Mouse (Mus musculus) natural killer cell, adult 2 months (primary cell): Measurements from ENCODE around the gene Hist2h2ab.
"Not testable (repeated sequence)": the region's sequence is repeated elsewhere in the genome, so short reads cannot be mapped to it uniquely, and the experiment has no call there.

Experiments used
- DNase-seq, 2 experiments: peaks; one replicate each; pipeline ENCODE4 v3.0.0; 2022; ENCODE audit warnings: low spot score in 2 of 2

Gene Hist2h2ab

DNA sequence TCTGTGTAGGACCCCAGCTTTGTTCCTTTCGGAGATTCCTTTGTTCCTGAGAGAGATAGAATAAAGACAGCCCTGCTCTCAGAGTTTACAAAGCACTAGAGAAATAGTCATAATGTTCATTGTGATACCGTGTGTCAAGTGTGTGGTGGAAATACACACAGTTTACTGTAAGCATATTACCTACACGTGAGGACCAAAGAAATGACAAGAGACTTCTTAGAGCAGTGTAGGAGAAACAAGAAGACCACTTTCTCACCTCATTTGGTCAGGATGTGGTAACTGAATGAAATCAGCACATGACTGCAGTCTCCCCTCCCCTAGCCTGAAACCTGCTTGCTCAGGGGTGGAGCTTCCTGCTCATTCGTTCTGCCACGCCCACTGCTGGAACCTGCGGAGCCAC is 21.5 kb upstream of the Hist2h2ab start:
- DNase-seq = peak; percentile 71

GRCm38 (mm10) chr3:96198601-96199251 is 20.9 kb upstream of the Hist2h2ab start:
- not testable (repeated sequence) for DNase-seq

DNA sequence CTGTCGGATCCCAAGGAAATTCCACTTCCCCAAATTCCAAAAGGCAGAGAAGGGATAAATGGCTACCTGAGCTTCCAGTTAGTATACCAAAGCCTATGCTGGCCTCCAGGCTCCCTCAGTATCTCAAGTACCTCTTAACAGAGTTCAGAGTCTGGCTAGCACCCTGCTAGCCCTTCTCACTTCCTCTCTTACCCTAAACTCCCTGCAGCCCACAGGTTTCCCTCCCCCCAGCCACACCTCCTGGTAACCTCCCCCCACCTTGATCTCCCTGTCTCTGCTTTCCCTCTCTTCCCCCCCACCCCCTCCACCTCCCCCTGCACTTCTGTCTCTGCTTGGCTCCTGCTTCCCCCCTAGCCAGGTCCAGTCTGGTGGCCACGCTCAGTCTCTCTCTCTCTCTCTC is 19.9 kb upstream of the Hist2h2ab start:
- peak in 1 of 2 experiments; percentile 22 for DNase-seq

DNA sequence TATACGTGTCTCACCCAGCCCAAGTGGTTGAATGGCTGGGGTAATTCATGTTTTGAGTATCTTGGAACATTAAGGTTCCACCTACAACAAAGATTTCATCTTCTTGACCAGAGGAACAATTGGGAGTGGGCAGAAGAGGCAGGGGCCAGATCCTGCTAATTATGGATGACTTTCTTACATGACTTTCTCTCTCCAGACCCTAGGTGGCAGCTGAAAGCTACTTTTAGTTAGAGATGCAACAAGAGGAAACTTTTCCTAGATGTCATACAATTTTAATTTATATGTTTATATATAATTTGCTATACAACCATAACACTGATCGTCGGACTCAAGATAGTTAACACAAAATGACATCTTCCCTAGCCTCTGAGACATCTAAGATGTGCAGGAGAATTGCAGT is 11.8 kb upstream of the Hist2h2ab start:
- DNase-seq = no peak

- DNase-seq = no peak
Measured at GRCm38 (mm10) chr3:96209242-96209641, 10.4 kb upstream of the Hist2h2ab start.

DNA sequence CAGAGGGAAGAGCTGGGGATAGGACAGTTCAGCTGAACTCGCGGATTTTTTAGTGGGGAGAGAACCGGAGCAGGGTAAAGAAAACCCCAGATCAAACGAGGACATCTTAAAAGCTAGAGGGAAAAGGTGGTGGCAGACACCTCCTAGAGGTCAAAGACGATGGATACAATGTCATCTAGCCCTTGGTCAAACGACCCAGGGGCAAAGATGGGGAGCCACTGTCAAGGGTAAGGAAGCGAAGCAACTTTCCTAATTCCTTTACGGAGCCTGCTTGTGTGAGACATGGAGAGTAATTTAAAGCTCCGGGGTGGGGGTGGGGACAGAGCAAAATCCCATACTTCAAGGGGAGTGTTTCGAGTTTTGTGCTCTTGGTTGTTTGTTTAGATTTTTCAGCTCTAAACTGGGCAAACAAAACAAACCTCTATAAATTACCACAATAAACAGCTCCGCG is 449 bp upstream of the Hist2h2ab start:
- peak; percentile 54 to 60 for DNase-seq

DNA sequence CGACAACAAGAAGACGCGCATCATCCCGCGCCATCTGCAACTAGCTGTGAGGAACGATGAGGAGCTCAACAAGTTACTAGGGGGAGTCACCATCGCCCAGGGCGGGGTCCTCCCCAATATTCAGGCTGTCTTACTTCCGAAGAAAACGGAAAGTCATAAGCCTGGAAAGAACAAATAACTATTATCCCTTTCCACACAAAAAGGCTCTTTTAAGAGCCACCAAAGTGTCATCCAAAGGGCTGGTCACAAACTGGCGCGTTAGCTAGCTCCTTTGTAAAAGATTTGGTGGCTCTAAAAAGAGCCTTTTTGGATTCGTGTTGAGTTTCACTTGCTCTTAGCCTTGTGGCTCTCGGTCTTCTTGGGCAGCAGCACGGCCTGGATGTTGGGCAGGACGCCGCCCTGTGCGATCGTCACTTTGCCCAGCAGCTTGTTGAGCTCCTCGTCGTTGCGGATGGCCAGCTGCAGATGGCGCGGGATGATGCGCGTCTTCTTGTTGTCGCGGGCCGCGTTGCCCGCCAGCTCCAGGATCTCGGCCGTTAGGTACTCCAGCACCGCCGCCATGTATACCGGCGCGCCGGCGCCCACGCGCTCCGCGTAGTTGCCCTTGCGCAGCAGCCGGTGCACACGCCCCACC is 583 bp downstream of the Hist2h2ab start:
- DNase-seq = not testable (repeated sequence)

GRCm38 (mm10) chr3:96220765-96221639 is 1.3 kb downstream of the Hist2h2ab start, which contains the start of the genes Hist2h2ac and Hist2h2be:
Hist2h2ac (minus strand) TSS chr3:96220880.
Hist2h2be (plus strand) TSS chr3:96221119.
- DNase-seq = peak; percentile 84 to 88

GRCm38 (mm10) chr3:96221640-96222038 is 2.0 kb downstream of the Hist2h2ab start:
- DNase-seq = no peak

- no peak for DNase-seq
Measured at GRCm38 (mm10) chr3:96222774-96223173, 3.1 kb downstream of the Hist2h2ab start.

- no peak for DNase-seq
Measured at GRCm38 (mm10) chr3:96225421-96225820, 5.8 kb downstream of the Hist2h2ab start.

DNA sequence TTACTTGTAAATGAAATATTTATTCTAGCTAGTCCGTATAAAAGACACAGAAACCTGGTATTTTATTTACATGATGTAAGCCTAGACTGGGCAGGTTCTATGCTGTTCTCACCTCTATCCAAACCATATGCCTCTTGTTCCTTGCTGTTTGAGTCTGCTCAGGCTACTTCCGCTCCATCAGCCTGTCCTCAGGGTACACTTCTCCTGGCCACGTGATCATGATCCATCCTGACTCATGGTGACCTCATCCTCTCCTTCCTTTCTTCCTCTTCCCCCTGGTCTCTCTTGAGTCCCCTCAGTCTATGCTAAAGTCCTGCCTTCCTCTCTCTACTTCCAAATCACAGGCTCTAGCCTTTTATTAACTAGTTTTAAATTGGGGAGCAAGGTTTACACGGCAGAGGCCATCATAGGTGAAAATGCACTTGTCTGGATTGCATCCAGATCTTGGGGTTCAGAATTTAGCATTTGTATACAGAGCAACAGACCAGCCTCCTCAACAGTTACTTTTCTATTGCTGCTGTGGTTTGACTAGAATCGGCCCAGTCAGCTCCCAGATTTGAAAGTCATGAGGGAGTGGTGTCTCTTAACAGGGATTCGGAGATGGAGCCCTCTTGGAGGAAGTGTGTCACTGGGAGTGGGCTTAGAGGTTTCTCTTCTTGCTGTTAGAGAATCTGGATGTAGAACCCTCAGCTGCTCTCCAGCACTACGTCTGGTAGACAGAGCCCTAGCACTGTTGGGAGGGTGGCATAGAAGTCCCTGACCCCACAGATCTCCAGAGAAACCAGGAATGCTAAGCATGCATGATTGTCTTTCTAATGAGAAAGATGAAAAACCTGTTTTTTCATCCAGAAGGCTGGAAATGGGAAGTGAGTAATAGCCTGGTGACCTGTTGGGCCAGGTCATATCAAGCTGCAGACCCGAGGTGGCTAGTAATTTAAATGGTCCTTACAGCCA is 7.3 kb downstream of the Hist2h2ab start:
- no peak for DNase-seq

- DNase-seq = no peak
Measured at GRCm38 (mm10) chr3:96228828-96229227, 9.2 kb downstream of the Hist2h2ab start.

GRCm38 (mm10) chr3:96230404-96230803 is 10.7 kb downstream of the Hist2h2ab start:
- no peak for DNase-seq

DNA sequence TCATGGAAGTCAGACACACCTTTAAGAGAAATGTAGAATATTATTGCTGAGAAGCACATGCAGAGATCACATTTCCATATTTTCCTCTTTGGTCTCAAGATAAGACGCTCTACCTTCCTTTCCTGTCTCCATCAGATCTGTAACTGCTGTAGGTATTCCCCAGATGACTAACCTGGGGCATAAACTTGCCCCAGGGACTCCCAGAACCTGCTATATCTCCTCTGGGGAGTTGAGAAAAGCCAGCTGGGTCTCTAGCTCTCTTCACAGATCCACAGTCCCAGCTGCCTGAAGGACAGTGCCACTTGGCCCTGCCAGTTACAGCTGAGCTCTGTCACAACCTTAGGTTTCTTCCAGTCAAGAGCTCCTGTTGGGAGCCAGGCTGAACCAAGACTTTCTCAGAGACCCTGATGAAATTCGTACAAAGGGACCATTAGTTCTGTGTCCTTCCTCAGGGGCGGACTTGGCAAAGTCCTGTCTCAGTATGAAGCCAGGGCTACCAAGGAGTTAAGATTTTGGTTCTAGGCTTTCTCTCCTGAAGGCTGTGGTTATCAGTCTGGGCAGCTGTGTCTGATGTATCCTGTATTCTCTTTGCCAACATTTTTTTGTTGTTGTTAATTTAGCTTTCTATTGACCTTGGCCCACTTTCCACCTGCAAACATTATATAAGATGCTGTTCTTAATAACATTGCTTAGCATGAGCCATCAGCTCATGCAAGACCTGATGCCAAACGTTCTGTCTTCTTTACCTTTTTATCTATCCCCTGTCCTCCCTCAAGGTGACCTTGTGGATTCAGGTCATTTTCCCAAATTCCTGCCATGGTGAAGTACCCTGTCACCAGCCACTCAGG is 11.5 kb downstream of the Hist2h2ab start:
- no peak for DNase-seq

- DNase-seq = no peak
Measured at GRCm38 (mm10) chr3:96231758-96232120, 12.1 kb downstream of the Hist2h2ab start.

GRCm38 (mm10) chr3:96234914-96235313 is 15.2 kb downstream of the Hist2h2ab start:
- DNase-seq = no peak

GRCm38 (mm10) chr3:96235836-96236235 is 16.2 kb downstream of the Hist2h2ab start:
- DNase-seq = no peak

DNA sequence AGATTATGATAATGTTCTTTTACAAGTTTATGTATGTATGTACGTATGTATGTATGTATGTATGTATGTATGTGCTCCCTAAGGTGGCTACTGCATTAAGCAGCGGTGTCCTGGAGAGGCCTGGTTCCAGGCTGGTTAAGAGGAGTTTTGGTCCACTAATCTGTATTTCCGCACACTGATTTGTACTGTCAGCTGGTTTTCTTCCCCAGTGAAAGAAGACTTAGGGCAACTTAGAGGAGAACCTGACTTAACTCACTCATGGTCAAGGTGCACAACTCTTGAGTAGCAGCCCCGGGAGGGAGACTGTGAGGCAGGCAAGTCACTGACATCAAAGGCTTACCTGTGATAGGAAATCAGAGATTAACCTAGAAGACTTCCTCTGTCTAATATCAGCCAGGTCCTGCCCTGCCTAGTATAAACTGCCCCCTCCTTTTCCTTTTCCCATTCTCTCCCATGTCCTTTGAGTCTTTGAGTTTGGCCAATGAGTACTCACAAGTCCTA is 17.2 kb downstream of the Hist2h2ab start:
- no peak for DNase-seq

GRCm38 (mm10) chr3:96237335-96237903 is 17.8 kb downstream of the Hist2h2ab start:
- no peak for DNase-seq
